Mouse (Mus musculus) lung, postnatal 25 days (tissue): ENCODE measurements at regions not wholly inside any gene's neighbourhood (a gene's known extent, or its start where the extent isn't known, plus 50 kb on each side); places are given as distances from the start of the nearest gene placed in this dataset.

Source experiments
- DNase-seq: peaks from one replicate; pipeline ENCODE4 v3.0.0; 2022; ENCODE audit warnings: low spot score

DNA sequence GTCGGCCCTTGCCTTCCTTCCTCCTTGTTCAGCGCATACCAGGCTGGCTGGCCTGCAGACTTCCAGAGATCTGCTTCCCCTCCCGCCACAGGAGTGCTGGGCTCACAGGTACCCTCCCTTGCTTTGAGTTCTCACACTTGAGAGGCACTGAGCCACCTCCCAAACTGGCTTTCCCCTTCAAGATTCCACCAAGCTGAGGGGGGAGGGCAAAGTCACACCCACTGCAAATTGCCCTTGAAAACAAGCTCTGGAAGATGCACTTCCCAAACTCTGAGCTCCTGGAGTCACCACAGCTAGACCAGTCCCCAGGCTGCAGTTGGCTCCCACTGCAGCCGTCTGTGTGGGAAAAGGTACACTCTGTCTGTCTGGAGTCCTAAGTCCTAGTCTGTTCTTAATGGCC lies 142.1 kb upstream of the Slc22a12 start:
- DNase-seq, result no peak

DNA sequence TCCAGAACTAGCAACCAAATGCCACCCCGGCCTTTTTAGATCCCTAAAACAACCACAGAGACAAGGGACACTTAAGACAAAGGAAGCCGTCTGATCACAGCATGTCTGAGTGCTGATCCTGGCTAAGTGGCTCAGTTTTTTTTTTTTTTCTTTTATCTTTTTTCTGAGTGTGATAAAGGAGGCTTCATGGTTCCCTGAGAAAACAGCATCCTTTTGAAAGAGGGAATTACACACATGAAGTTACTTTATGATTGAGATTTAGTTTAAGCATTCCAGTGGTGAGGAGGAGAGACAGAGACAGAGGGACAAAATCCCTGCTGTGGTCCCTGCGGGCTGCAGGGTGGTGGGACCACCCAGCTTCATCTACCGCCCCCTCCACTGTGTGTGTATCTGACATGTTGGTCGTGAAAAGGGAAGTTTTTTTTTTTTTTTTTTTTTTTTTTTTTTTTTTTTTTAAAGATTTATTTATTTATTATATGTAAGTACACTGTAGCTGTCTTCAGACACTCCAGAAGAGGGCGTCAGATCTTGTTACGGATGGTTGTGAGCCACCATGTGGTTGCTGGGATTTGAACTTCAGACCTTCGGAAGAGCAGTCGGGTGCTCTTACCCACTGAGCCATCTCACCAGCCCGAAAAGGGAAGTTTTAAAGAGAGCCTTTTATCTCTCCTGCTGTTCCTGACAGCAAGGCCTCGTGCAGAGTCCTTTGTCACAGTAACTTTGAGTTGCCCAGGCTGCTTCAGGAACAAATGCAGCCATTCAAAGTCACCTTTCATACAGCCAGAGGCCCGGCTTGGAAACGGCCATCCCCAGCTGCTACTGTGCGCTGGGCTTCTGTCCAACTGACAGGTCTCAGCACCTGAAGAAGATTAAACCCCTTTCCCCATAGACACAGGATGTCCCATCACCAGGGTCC lies 136.8 kb upstream of the Slc22a12 start:
- no peak for DNase-seq

DNA sequence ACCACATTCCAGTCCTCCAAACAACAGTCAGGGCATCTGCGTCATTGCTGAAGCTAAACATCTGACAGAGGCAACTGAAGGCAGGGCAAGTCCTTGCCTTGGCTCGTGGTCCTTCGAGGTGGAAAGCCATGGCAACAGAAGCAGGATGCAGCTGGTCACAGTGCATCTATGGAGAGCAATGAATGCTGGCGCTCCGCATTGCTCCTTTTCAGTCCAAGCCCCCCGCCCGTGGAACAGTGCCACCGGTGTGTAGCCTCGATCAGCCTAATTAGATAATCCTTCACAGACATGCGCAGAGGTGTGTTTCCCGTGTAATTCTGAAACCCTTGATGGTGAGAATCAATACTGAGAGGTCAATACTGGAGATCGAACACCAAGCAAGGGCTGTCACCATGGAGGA lies 134.7 kb upstream of the Slc22a12 start:
- DNase-seq, result no peak

DNA sequence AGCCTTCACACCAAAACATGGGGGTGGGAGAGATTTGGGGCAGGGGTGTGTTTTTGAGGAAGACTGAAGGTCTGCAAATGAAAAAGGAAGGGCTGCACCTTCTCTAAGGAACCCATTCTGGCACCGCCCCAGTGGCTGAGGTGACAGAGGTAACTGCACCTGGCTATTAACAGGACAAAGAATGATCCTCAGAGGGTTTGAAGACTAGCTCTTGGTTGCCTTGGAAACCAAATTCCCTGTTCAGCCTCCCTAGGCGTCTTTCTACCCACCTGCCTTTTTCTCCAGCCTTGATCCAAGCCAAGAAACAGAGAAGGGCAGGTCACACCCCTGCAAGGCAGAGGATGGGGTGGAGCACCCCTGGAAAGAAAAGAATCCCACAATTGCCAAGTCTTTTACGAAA lies 132.8 kb upstream of the Slc22a12 start:
- DNase-seq, result no peak

DNA sequence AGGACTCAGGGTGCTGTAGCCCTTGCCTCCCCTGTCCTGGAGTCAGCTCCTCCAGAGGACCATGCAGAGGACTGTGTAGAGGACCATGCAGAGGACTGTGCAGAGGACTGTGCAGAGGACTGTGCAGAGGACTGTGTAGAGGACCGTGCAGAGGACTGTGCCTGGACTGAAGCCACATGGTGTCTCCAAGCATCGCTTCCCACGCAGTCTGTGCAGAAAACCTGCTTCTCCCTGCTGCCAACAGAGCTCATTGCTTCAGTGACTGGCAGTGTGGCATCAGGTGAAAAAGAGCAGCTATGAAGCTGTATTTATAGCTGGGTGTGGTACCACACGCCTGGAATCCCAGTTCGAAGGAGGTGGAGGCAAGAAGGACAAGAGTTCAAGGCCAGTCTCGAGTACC lies 128.9 kb upstream of the Slc22a12 start:
- no peak for DNase-seq

DNA sequence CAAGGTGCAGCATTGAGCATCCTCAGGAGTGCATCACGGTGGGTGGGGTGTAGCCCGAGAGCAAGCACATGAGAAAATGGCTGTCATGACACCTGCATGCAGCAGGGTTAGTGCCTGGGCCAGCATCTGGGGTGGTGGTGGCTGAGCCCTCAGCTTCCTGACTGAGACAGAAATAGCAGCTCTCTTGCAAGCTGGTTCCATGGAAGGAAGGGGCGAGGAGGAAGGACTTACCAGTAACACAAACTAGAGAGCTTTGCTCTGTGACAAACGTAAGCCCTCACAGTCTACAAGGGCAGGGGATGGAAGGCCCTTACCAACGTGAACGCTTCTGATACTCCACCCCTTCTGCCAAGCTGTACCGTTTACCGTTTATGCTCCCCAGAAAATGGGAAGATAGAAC lies 127.0 kb upstream of the Slc22a12 start:
- no peak for DNase-seq

DNA sequence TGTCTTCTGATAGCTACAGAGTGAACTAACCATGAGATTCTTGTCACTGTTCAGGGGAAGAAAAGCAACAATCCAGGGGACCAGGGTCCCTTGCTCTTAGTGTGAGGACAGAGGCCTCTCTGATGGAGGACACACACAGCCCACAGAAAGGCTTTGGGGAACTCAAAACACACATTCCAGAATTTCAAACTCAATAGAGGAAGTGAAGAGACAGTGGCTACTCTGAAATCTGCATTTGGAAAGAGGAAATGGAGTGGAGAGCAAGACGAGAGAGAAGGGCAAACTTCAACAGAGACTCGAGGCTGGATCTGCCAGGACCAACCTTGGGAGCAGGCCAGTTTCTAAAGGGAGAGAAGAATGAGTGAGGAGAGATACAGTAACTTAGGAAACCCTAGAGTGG lies 125.7 kb upstream of the Slc22a12 start:
- DNase-seq, result no peak

DNA sequence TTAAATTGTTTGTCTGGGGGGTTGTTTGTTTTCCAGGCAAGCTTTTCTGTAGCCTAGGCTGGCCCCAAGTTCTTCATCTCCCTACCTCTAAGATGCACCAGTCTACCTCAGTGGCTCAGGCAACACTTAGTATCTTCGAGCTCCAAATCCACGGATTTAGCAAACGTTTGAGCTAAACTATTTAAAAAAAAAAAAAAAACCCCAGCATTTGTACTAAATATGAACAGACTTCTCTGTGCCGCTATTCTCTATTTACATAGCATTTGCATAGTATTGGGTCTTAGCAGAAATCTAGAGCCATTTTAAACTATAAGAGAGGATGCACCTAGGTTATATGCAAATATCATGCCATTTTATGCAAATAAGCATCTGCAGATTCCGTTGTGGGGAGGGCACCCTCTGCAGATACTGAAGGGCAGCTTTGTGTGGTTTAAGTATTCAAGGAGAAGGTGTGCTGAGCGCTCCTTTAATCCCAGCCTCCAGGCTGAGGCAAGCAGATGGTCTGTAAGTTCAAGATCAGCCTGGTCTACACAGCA lies 123.4 kb upstream of the Slc22a12 start:
- DNase-seq, result no peak

DNA sequence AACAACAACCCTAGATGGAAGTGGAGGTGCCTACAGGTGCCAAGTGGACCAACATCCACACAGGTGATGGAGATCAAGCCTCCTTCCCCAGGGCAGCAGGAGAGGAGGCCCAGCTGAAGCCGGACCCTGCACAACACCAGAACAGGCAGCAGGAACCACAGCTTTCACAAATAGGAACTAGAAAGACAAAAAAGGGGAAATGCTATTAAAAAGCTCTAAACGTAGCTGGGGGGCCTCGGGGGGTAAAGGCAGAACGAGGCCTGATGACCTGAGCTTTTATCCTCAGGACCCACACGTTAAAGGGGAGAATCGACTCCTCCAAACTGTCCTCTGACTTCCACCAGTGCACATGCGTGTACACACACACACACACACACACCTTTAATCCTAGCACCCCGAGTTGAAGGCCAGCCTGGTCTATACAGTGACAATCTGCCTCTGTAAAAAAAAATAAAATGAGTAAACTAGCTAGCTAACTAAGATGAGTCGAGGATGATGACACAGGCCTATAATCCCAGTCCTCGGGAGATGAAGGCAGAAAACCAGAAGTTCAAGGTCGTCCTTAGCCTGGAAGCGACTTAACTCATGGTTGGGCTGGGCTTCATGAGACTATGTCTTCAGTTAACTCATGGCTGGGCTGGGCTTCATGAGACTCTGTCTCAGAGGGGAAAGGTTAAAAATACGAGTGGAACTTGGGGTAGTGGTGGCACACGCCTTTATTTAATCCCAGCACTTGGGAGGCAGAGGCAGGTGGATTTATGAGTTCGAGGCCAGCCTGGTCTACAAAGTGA lies 122.6 kb upstream of the Slc22a12 start:
- DNase-seq, result peak; percentile 5

DNA sequence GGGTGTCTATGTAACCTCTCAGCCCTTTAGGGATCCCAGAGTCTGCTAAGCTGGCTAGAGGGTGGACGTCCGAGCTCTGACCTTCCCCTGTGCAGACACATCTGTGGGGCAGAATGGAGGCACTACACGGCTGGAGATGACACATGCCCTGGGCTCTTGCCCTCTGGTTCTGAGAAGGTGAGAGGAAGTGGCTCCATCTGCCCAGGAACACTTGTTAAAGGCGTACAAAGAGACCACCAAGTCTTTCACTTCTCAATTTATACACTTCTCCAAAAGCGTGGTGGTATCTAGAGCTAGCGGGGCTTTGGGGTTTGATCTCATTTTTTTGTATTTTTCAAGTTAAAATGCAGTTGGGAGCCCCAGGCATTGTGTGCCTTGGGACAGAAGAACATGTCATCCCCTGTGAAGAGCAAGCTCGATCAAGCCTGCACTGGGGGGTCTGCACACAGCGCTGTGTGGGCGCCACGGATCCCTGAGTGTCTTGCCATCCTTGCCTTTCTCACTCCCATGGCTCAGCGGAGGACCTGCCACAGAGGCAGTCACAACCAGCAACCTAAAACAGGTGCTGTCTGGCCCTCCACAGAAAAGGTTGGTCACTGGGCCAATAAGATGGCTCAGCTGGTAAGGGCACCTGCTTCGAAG lies 121.6 kb upstream of the Slc22a12 start:
- DNase-seq, result peak; percentile 16

DNA sequence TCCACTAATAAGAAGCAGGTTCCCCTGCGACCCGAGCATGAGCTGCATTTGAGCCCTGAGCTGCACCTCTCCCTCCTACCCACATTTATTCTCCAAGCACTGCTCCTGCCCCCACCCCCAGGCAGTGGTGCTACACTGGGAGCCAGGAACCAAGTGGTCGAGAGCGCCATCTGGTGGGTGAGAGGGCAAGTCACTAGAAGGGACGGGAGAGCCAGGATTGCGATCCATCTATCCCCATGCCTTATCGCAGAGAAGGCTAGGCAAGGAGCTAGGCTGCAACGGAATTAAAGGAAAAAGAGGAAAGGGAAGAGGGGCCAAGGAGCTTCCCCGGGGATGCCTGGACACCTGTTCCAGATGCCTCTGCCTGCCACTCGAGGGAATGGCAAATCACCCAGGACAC lies 120.6 kb upstream of the Slc22a12 start:
- peak; percentile 67 for DNase-seq

DNA sequence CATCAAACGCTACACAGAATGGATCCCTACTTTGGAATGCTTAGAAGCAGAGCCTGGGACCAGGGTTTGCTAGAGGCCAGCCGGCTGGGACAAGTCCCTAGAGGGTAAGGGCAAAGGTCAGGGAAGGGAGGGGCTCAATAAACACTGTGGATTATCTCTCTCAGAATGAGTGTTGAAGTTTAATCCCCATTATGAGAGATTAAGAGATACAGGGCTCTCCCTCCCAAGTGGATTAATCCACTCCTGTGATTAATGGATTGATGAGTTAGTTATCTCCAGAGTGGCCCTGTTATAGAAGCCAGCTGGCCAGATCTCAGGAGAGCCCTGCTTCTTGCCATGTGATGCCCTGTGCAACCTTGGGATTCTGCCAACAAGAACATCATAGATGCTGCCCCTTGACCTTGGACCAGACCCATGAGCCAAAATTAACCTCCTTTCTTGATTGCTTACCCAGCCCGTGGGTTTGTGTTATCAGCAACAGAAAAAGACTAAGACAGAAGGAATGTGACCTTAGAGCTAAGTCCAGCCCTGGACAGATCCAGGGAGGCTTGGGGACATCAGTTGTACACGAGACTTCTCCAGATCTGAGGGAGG lies 119.6 kb upstream of the Slc22a12 start:
- DNase-seq, result no peak

DNA sequence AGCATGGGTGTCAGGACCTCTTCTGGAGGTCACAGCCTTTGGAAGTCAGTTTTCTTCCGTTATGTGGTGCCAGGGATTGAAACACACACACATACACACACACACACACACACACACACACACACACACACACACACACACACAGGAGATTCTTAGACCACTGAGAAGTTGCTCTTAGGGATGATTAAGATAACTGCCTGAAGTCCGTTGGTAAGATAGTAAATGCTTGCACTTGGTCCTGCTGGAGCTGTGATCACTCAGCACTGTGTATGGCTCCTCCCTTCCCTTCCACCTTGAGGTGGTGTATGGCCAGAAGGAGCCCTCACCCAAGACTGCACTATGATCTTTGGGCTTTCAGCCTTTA lies 118.7 kb upstream of the Slc22a12 start:
- DNase-seq, result no peak

DNA sequence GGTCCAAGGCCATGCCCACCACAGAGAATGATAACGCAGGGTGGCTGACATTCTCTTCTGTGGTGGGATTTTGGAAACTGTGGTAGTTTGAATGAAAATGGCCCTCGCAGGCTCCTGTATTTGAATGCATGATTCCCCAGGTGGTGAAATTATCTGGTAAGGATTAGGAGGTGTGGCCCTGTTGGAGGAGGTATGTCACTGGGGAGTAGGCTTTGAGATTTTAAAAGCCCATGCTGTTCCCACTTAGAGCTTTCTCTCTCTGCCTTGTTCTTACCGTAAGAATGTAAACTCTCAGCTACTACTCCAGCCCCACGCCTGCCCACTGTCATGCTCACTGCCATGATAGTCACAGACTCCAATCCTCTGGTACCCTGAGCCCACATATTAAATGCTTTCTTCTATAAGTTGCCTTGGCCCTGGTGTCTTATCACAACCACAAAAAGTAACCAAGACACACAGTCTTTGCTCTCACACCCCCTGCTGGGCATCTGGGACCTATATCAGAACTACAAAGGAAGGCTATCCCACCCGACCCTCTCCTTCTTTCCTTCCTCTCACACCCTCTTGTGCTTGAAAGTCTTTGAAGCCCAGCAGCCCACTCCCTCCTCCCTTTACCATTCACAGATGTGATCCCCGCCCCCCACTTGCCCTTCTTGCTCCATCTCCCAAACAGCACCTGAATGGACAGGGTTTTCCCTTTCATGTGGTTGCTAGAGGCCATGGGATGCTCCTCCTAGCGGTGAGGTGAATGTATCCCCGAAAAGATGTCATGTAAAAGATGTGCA lies 118.1 kb upstream of the Slc22a12 start:
- no peak for DNase-seq

DNA sequence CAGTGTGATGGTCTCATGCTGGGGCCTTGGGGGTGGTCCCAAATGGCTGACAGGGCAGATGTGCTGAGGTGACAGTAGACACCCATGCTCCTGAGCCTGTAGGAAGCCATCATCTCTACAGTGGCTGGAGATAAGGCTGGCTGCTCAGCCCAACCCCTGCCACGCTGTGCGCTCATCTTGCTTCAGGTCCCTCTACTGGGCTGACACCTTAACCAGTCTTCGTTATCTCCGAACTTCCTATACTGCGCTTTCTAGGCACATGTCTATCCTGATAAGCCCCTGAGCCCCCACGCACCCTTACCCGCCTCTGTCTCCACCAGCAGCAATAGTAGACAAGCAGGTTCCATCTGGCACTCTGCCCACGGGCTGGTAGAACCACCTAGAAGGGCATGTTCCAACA lies 117.3 kb upstream of the Slc22a12 start:
- no peak for DNase-seq

DNA sequence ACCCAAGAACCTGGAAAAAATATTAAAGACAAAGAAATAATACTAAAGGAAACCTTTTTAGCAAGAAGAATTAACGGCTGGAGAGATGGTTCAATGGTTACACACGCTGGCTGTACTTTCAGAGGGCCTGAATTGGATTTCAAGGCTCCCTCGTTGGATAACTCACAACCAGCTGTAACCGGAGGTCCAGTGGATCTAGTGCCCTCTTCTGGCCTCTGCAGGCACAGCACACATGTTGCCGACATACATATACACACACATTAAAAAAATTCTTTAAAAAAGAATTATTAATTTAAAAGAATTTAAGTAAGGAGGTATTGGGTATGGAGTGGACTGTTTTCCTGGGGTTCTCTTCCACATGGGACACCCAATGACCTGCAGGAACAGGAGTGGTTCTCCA lies 111.7 kb upstream of the Slc22a12 start:
- no peak for DNase-seq

DNA sequence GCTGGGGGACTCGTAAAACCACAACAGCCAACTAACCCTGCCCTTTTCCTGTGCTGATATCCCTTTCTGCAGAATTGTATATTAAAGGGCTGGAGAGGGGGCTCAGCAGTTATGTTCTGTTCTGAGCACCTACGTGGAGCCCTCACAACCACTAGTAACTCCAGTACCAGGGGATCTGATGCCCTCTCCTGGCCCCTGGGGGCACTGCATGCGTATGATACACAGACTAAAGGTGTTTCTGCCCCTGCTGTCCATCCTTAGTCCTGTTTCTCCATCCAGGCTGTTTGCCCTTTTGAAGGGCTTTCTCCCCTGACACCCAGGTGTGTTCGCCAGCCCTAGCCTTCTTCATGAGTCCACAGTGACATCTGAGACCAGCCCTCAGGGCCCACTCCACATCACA lies 109.9 kb upstream of the Slc22a12 start:
- no peak for DNase-seq

DNA sequence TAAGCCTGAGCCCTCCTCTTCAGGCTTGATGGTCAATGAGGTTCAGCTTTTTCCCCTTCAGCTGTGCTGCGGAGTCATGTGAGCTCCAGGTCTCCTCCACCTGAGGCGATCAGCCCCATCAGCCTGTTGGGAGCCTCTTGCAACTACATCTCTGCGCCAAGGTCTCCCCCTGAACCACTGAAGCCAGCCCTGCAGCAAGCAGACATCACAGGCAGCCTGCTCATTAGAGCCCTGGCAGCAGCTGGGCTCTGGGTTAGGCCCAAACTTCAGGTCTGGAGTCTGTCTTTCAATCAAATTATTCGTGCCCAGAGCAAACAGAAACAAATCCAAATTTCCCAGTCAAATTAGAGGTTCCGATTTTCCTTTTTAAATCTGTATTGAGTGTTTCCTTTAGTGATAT lies 108.4 kb upstream of the Slc22a12 start:
- DNase-seq, result no peak

DNA sequence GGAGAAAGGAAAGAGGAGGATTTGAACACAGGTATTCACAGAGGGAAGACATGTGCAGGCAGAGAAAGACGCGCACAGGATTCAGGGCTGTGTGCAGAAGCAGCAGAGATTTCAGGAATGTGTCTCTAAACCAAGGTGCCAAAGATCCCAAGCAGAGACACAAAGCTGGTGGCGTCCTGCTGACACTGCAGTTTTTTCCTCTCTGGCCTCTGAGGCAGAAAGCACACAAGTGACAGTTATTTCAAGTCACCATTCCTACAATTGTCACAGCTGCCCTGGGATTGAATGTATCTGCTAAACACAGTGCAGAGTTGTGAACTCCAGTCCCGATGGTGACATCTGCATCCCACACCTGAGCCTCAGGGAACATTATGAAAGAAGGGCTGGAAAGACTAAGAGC lies 107.1 kb upstream of the Slc22a12 start:
- DNase-seq, result no peak

DNA sequence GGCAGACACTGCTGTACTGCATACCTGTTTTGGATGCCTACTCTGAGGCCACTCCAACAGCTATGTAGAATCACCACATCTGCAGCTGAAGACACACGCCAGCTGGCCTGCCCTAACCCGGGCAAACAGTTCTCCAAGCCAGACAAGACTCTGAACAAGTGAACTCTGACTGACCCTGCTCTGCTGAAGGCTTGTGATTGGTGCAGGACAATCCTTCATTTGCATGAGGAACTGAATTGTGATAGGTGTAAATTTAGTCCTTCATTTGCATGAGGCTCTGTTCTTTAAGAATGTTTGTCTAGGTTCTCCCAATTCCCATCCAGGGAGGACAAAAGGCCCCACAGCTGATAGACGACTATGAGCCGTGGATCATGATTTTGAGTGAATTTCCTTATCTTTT lies 104.9 kb upstream of the Slc22a12 start:
- DNase-seq, result no peak

DNA sequence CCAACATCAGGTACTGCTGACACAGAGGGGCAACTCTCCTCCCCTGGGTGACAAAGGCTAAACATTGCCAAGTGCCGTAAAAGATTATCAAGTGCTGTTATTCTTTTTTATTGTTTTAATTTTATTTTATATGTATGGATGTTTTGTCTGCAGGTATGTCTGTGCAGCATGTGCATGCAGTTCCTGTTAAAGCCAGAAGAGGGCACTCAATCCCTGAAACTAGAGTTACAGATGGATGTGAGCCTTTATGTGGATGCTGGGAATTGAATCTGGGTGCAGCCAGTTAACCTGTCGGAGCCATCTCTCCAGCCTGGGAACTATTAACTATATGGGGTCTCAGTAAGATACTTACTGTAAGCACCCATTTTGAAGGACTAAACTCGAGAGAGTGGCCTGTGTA lies 104.4 kb upstream of the Slc22a12 start:
- no peak for DNase-seq

DNA sequence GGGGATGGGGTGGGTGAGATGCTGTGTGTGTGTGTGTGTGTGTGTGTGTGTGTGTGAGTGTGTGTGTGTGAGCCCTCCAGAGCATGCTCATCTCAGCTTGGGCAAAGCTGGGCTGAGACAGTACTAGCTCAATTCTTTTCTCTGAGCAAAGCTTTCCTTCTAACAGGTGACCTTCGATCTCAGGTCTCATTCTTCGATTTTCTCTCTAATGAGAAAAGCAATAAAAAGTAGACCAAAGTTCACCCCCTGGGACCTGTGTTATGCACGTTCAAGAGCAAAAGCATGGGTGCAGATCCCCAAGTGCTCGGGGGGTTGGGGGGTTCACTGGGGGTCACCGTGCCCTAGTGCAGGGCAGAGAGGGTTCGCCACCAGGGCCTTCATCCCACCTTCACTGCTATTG lies 103.1 kb upstream of the Slc22a12 start:
- no peak for DNase-seq
